Mouse (Mus musculus) intestine, embryonic 14.5 days (tissue): ENCODE data around the gene Map4k2. TPM values are rescaled to one million over a fixed set of nuclear protein-coding genes. Genes with fewer than 3 reads are reported as not detected.

Experiments used
- ATAC-seq: fragments of 200-750 bp; cut with Nextera tagmentation; replicated peaks from 2 replicates; pipeline ENCODE4 v1.8.0; 2017; ENCODE audit warnings: low read depth, moderate number of reproducible peaks, moderate TSS enrichment, moderate library complexity; ENCODE audit not compliant: low FRiP score, low TSS enrichment
- DNase-seq: peaks from one replicate; pipeline ENCODE4 v3.0.0-alpha.2; 2018; ENCODE audit warnings: low spot score
- H3K27ac ChIP-seq: fragments of 300-500 bp; sonication (generic); 2 replicates; pipeline ENCODE4 v1.5.1; 2014; ENCODE audit warnings: low read depth, mild to moderate bottlenecking, control low read depth
- H3K27me3 ChIP-seq: fragments of 300-500 bp; sonication (generic); replicated peaks from 2 replicates; pipeline ENCODE4 v1.6.1; 2014; ENCODE audit warnings: low read length, control low read depth; ENCODE audit not compliant: control insufficient read depth, insufficient read depth
- H3K36me3 ChIP-seq: fragments of 300-500 bp; sonication (generic); 2 replicates; pipeline ENCODE4 v1.6.1; 2014; ENCODE audit warnings: low read length, control low read depth; ENCODE audit not compliant: control insufficient read depth, insufficient read depth
- H3K4me1 ChIP-seq: fragments of 300-500 bp; sonication (generic); replicated peaks from 2 replicates; pipeline ENCODE4 v1.6.1; 2014; ENCODE audit warnings: low read length, control low read depth, mixed read lengths; ENCODE audit not compliant: control insufficient read depth, insufficient read depth
- H3K4me2 ChIP-seq: fragments of 300-500 bp; sonication (generic); 2 replicates; pipeline ENCODE4 v1.6.1; 2014; ENCODE audit warnings: low read length
- H3K4me3 ChIP-seq: fragments of 300-500 bp; sonication (generic); 2 replicates; pipeline ENCODE4 v1.5.1; 2014; ENCODE audit warnings: low read depth, low read length, control low read depth, mixed read lengths
- H3K9ac ChIP-seq: fragments of 300-500 bp; sonication (generic); 2 replicates; pipeline ENCODE4 v1.6.1; 2014; ENCODE audit warnings: mild to moderate bottlenecking, low read length
- H3K9me3 ChIP-seq: fragments of 300-500 bp; sonication (generic); 2 replicates; pipeline ENCODE4 v1.6.1; 2016; ENCODE audit warnings: low read length, control low read depth; ENCODE audit not compliant: control insufficient read depth
- WGBS: fragments of 180-500 bp; shearing (Covaris S2); extraction: QIAGEN DNeasy Blood & Tissue Kit; methylation state at CpG from one replicate; pipeline ENCODE4 v1.1.7; 2014; 5-methylcytosine and 5-hydroxymethylcytosine counted together
- polyA plus RNA-seq: library from polyadenylated mRNA; unstranded; fragments of >200 nt; fragmentation: Nextera tagmentation; extraction: Ambion mirVana; gene quantifications from 2 replicates; pipeline ENCODE4 v1.2.1, GENCODE M21; 2014

Gene Map4k2
- polyA plus RNA-seq, 1 experiment from 2014 or later = 7.6 TPM

- no peaks in the 10 kb centered on the region for H3K9me3 ChIP-seq
- WGBS = 63% methylated on average over 5 of the region's 5 CpGs
- no peak overlapping the region for H3K27ac ChIP-seq
- peaks cover 7% of the 10 kb centered on the region for H3K4me1 ChIP-seq
- ATAC-seq = no peak
- no peaks in the 10 kb centered on the region for H3K36me3 ChIP-seq
- no peaks in the 10 kb centered on the region for H3K27me3 ChIP-seq
- H3K9ac ChIP-seq = no peak overlapping the region
- H3K4me3 ChIP-seq = no peak overlapping the region
- DNase-seq = no peak
- H3K4me2 ChIP-seq = no peak overlapping the region
Observed at GRCm38 (mm10) chr19:6331178-6331577, 9.8 kb upstream of the Map4k2 start.

GRCm38 (mm10) chr19:6331719-6332516, 9.0 kb upstream of the Map4k2 start:
- DNase-seq (peak; percentile 83), ATAC-seq (no peak)
- Histone ChIP-seq H3K4me2 (peak overlapping the region; percentile 35), H3K27me3 (no peaks in the 10 kb centered on the region), H3K36me3 (peaks cover under 1% of the 10 kb centered on the region), H3K9ac (no peak overlapping the region), H3K4me3 (no peak overlapping the region), H3K9me3 (no peaks in the 10 kb centered on the region), H3K4me1 (peaks cover 13% of the 10 kb centered on the region), H3K27ac (no peak overlapping the region)
- WGBS = 24% methylated on average over 13 of the region's 13 CpGs

GRCm38 (mm10) chr19:6333761-6334595, 7.0 kb upstream of the Map4k2 start:
- Histone ChIP-seq H3K4me3 (peak overlapping the region; percentile 58; the same call in 1 of the 2 replicates), H3K27me3 (no peaks in the 10 kb centered on the region), H3K9me3 (no peaks in the 10 kb centered on the region), H3K9ac (peak overlapping the region; percentile 34; the same call in 1 of the 2 replicates), H3K4me2 (peak overlapping the region; percentile 92), H3K27ac (peak overlapping the region; percentile 79), H3K4me1 (peaks cover 13% of the 10 kb centered on the region), H3K36me3 (peaks cover 22% of the 10 kb centered on the region)
- ATAC-seq (peak; percentile 8; the same call in 1 of the 2 replicates), DNase-seq (no peak)
- 66% methylated on average over 9 of the region's 9 CpGs for WGBS

GRCm38 (mm10) chr19:6334673-6335457, 6.1 kb upstream of the Map4k2 start, which contains the start of gene Men1:
Gene Men1 (plus strand): TSS chr19:6334979.
- peak within 1 kb of the TSS; percentile 58 for H3K4me3 ChIP-seq
- no peaks in the 10 kb centered on the region for H3K27me3 ChIP-seq
- H3K9me3 ChIP-seq = no peaks in the 10 kb centered on the region
- peak within 1 kb of the TSS; percentile 92 for H3K4me2 ChIP-seq
- H3K27ac ChIP-seq = peak within 1 kb of the TSS; percentile 79
- peaks cover 13% of the 10 kb centered on the region for H3K4me1 ChIP-seq
- DNase-seq (peak; percentile 89), ATAC-seq (peak; percentile 88)
- peak within 1 kb of the TSS; percentile 69 for H3K9ac ChIP-seq
- H3K36me3 ChIP-seq = peaks cover 30% of the 10 kb centered on the region
- WGBS = under 1% methylated on average over 41 of the region's 43 CpGs

- H3K27ac ChIP-seq = peak overlapping the region; percentile 22; the same call in 1 of the 2 replicates
- H3K9me3 ChIP-seq = no peaks in the 10 kb centered on the region
- ATAC-seq (no peak; the same call in 1 of the 2 replicates), DNase-seq (peak; percentile 68)
- no peaks in the 10 kb centered on the region for H3K27me3 ChIP-seq
- peaks cover 35% of the 10 kb centered on the region for H3K36me3 ChIP-seq
- peak overlapping the region; percentile 58 for H3K4me3 ChIP-seq
- peak overlapping the region; percentile 69 for H3K9ac ChIP-seq
- 1% methylated on average over 25 of the region's 25 CpGs for WGBS
- H3K4me2 ChIP-seq = peak overlapping the region; percentile 92
- peaks cover 16% of the 10 kb centered on the region for H3K4me1 ChIP-seq
Observed at GRCm38 (mm10) chr19:6335458-6335827, 5.5 kb upstream of the Map4k2 start.

GRCm38 (mm10) chr19:6336920-6337319, 4.0 kb upstream of the Map4k2 start:
- ATAC-seq (no peak), DNase-seq (no peak)
- Histone ChIP-seq H3K4me3 (no peak overlapping the region), H3K4me1 (peaks cover 18% of the 10 kb centered on the region), H3K27me3 (no peaks in the 10 kb centered on the region), H3K4me2 (peak overlapping the region; percentile 92), H3K36me3 (peaks cover 35% of the 10 kb centered on the region), H3K27ac (no peak overlapping the region), H3K9ac (no peak overlapping the region), H3K9me3 (no peaks in the 10 kb centered on the region)
- 92% methylated on average over 10 of the region's 10 CpGs for WGBS

GRCm38 (mm10) chr19:6338171-6338570, 2.8 kb upstream of the Map4k2 start:
- Histone ChIP-seq H3K4me2 (no peak overlapping the region), H3K4me1 (peaks cover 18% of the 10 kb centered on the region), H3K36me3 (peaks cover 35% of the 10 kb centered on the region), H3K9ac (no peak overlapping the region), H3K4me3 (no peak overlapping the region), H3K9me3 (no peaks in the 10 kb centered on the region), H3K27me3 (no peaks in the 10 kb centered on the region), H3K27ac (no peak overlapping the region)
- DNase-seq (no peak), ATAC-seq (no peak)
- WGBS = 93% methylated on average over 7 of the region's 7 CpGs

GRCm38 (mm10) chr19:6338716-6339115, 2.2 kb upstream of the Map4k2 start:
- 92% methylated on average over 11 of the region's 11 CpGs for WGBS

More at GRCm38 (mm10) chr19:6338716-6339115, 2.2 kb upstream of the Map4k2 start:
- ATAC-seq = no peak
- Histone ChIP-seq H3K4me3 (no peak overlapping the region), H3K27ac (no peak overlapping the region), H3K9me3 (no peaks in the 10 kb centered on the region), H3K4me2 (no peak overlapping the region), H3K9ac (no peak overlapping the region), H3K27me3 (no peaks in the 10 kb centered on the region), H3K4me1 (peaks cover 18% of the 10 kb centered on the region), H3K36me3 (peaks cover 35% of the 10 kb centered on the region)
- DNase-seq = no peak
